Mouse (Mus musculus): ENCODE measurements around the gene Sstr3. TPM values are rescaled to one million over a fixed set of nuclear protein-coding genes. Genes with fewer than 3 reads are reported as not detected.

The Sstr3 gene
- polyA plus RNA-seq, 1 experiment from 2014 or later = 0.91 TPM

- Histone ChIP-seq H3K27me3 (replicated peaks; ENCODE audit: control insufficient read depth, insufficient read depth, low read length) (no peaks in the 10 kb centered on the region), H3K27ac (ENCODE audit: low read depth, low read length) (peak overlapping the region; percentile 23; the same call in 1 of the 2 replicates)
- ATAC-seq = peak; percentile 47
Observed at GRCm38 (mm10) chr15:78529428-78529990, 15.0 kb downstream of the Sstr3 start.

DNA sequence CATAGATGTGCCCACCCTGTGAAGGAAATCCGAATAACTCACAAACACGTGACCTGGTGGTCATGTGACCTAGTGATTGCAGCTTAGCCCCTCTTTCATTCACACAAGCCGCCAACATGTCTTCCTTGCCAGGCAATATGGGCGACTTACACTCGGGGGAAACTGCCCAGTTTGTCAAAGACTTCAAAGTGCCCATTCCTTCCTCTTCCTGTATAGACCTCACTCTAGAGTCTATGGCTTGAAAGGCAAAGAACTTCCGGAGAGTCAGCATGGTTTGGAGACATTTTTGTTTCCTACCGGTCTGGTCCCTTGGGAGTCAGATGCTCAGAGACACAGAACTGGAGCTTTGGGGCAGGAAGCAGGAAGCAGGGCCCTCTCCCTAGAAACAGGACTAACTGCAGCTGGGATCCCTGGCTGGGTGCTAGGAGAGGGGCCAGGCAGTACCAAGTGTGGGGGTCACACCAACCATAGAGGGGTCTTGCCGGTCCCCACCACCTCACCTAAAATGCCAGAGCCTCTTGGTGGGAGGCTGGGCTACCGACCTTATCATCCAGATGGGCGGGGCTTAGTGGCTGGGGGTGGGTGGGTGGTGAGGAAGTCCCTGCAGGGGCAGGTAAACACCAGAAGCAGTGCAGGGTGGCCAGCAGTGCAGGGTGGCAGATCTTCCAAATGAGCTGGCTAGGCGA is 15.6 kb downstream of the Sstr3 start:
- Histone ChIP-seq H3K27ac (ENCODE audit: low read depth, low read length) (0 out of 2 replicates have a peak overlapping the region, but pooled peaks have one; percentile 2), H3K4me3 (ENCODE audit: low read depth, low read length) (no peak overlapping the region), H3K4me1 (ENCODE audit: control insufficient read depth, insufficient read depth, low read length) (peaks cover 8% of the 10 kb centered on the region), H3K4me2 (ENCODE audit: low read length) (peak overlapping the region; percentile 54), H3K9me3 (replicated peaks; ENCODE audit: control insufficient read depth, low read length) (no peaks in the 10 kb centered on the region), H3K9ac (ENCODE audit: low read length) (peak overlapping the region; percentile 59), H3K27me3 (replicated peaks; ENCODE audit: control insufficient read depth, insufficient read depth, low read length) (no peaks in the 10 kb centered on the region), H3K36me3 (ENCODE audit: control insufficient read depth, insufficient read depth, low read length) (no peaks in the 10 kb centered on the region)
- WGBS = 50% methylated on average over 11 of the region's 11 CpGs
- DNase-seq (ENCODE audit: low spot score) (no peak), ATAC-seq (no peak)

More at GRCm38 (mm10) chr15:78529428-78529990, 15.0 kb downstream of the Sstr3 start:
- Histone ChIP-seq H3K4me2 (ENCODE audit: low read length) (peak overlapping the region; percentile 54), H3K9me3 (replicated peaks; ENCODE audit: control insufficient read depth, low read length) (no peaks in the 10 kb centered on the region), H3K4me3 (ENCODE audit: low read depth, low read length) (peak overlapping the region; percentile 21), H3K4me1 (ENCODE audit: control insufficient read depth, insufficient read depth, low read length) (peaks cover 8% of the 10 kb centered on the region), H3K36me3 (ENCODE audit: control insufficient read depth, insufficient read depth, low read length) (no peaks in the 10 kb centered on the region), H3K9ac (ENCODE audit: low read length) (peak overlapping the region; percentile 59)
- 3% methylated on average over 15 of the region's 15 CpGs for WGBS
- DNase-seq (ENCODE audit: low spot score) = peak; percentile 81

GRCm38 (mm10) chr15:78527973-78528372 is 16.5 kb downstream of the Sstr3 start:
- no peak overlapping the region for H3K27ac ChIP-seq (ENCODE audit: low read depth, low read length)
- H3K4me3 ChIP-seq (ENCODE audit: low read depth, low read length) = no peak overlapping the region
- ATAC-seq (no peak), DNase-seq (ENCODE audit: low spot score) (no peak)
- no peak overlapping the region for H3K4me2 ChIP-seq (ENCODE audit: low read length)
- 82% methylated on average over 7 of the region's 7 CpGs for WGBS
- H3K9ac ChIP-seq (ENCODE audit: low read length) = no peak overlapping the region
- H3K9me3 ChIP-seq (replicated peaks; ENCODE audit: control insufficient read depth, low read length) = no peaks in the 10 kb centered on the region
- H3K36me3 ChIP-seq (ENCODE audit: control insufficient read depth, insufficient read depth, low read length) = no peaks in the 10 kb centered on the region
- peaks cover 8% of the 10 kb centered on the region for H3K4me1 ChIP-seq (ENCODE audit: control insufficient read depth, insufficient read depth, low read length)
- H3K27me3 ChIP-seq (replicated peaks; ENCODE audit: control insufficient read depth, insufficient read depth, low read length) = no peaks in the 10 kb centered on the region

GRCm38 (mm10) chr15:78524163-78524562 is 20.3 kb downstream of the Sstr3 start:
- 86% methylated on average over 5 of the region's 5 CpGs for WGBS
- DNase-seq (ENCODE audit: low spot score) (no peak), ATAC-seq (no peak)

DNA sequence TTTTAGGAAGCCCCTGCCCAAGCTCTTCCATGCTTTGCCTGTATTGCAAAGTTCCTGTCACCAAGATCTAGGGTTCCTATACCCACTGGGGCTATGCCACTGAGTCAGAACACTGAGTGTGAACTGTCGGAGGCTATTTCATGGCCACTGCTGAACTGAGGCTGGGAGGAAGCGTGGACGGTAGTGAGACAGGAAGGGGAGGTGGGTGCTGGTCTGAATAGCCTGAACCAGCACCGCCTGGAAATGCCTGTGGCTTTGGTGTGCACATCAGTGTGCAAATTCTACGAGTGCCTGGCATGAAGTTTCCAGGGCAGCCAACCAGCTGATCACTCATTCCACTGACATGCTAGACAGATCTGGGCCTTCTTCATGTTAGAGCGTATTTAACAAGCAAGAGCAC is 22.6 kb downstream of the Sstr3 start:
- H3K9ac ChIP-seq (ENCODE audit: low read length) = no peak overlapping the region
- WGBS = 82% methylated on average over 6 of the region's 6 CpGs
- no peak for ATAC-seq
- H3K4me2 ChIP-seq (ENCODE audit: low read length) = no peak overlapping the region
- H3K4me1 ChIP-seq (ENCODE audit: control insufficient read depth, insufficient read depth, low read length) = no peaks in the 10 kb centered on the region
- no peaks in the 10 kb centered on the region for H3K36me3 ChIP-seq (ENCODE audit: control insufficient read depth, insufficient read depth, low read length)
- H3K27ac ChIP-seq (ENCODE audit: low read depth, low read length) = no peak overlapping the region
- DNase-seq (ENCODE audit: low spot score) = no peak
- H3K27me3 ChIP-seq (replicated peaks; ENCODE audit: control insufficient read depth, insufficient read depth, low read length) = no peaks in the 10 kb centered on the region
- H3K9me3 ChIP-seq (replicated peaks; ENCODE audit: control insufficient read depth, low read length) = no peaks in the 10 kb centered on the region
- no peak overlapping the region for H3K4me3 ChIP-seq (ENCODE audit: low read depth, low read length)

More at GRCm38 (mm10) chr15:78524163-78524562, 20.3 kb downstream of the Sstr3 start:
- Histone ChIP-seq H3K4me2 (ENCODE audit: low read length) (no peak overlapping the region), H3K4me3 (ENCODE audit: low read depth, low read length) (no peak overlapping the region), H3K27ac (ENCODE audit: low read depth, low read length) (no peak overlapping the region), H3K9ac (ENCODE audit: low read length) (no peak overlapping the region), H3K9me3 (replicated peaks; ENCODE audit: control insufficient read depth, low read length) (no peaks in the 10 kb centered on the region), H3K36me3 (ENCODE audit: control insufficient read depth, insufficient read depth, low read length) (no peaks in the 10 kb centered on the region), H3K27me3 (replicated peaks; ENCODE audit: control insufficient read depth, insufficient read depth, low read length) (no peaks in the 10 kb centered on the region), H3K4me1 (ENCODE audit: control insufficient read depth, insufficient read depth, low read length) (peaks cover 2% of the 10 kb centered on the region; the same call in 1 of the 2 replicates)

DNA sequence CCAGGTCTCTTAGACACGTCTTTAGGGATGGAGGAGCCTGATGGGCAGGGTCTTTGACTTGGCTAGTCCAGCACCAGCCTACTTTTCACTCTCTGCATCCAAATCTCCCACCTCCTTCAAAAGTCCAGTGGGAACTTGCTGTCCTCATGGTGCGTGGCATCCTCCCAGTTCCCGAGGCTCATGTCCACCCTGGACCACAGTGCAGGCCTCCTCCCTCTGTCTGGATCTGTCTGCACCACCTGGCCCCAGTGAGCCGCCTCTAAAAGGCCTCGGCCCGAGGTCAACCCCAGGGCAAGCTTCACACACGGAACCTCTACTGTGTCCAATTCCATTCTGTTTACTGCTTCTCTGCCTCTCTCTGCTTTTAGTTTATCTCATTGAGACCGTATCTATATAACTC is 23.2 kb downstream of the Sstr3 start:
- H3K4me1 ChIP-seq (ENCODE audit: control insufficient read depth, insufficient read depth, low read length) = no peaks in the 10 kb centered on the region
- no peaks in the 10 kb centered on the region for H3K9me3 ChIP-seq (replicated peaks; ENCODE audit: control insufficient read depth, low read length)
- ATAC-seq (no peak), DNase-seq (ENCODE audit: low spot score) (no peak)
- no peak overlapping the region for H3K4me2 ChIP-seq (ENCODE audit: low read length)
- 79% methylated on average over 8 of the region's 8 CpGs for WGBS
- no peak overlapping the region for H3K27ac ChIP-seq (ENCODE audit: low read depth, low read length)
- no peaks in the 10 kb centered on the region for H3K36me3 ChIP-seq (ENCODE audit: control insufficient read depth, insufficient read depth, low read length)
- no peak overlapping the region for H3K9ac ChIP-seq (ENCODE audit: low read length)
- no peak overlapping the region for H3K4me3 ChIP-seq (ENCODE audit: low read depth, low read length)
- H3K27me3 ChIP-seq (replicated peaks; ENCODE audit: control insufficient read depth, insufficient read depth, low read length) = no peaks in the 10 kb centered on the region

GRCm38 (mm10) chr15:78520112-78520715 is 24.3 kb downstream of the Sstr3 start:
- Histone ChIP-seq H3K9ac (ENCODE audit: low read length) (no peak overlapping the region), H3K27me3 (replicated peaks; ENCODE audit: control insufficient read depth, insufficient read depth, low read length) (no peaks in the 10 kb centered on the region), H3K4me3 (ENCODE audit: low read depth, low read length) (no peak overlapping the region), H3K4me1 (ENCODE audit: control insufficient read depth, insufficient read depth, low read length) (no peaks in the 10 kb centered on the region), H3K27ac (ENCODE audit: low read depth, low read length) (no peak overlapping the region), H3K36me3 (ENCODE audit: control insufficient read depth, insufficient read depth, low read length) (no peaks in the 10 kb centered on the region), H3K4me2 (ENCODE audit: low read length) (no peak overlapping the region), H3K9me3 (replicated peaks; ENCODE audit: control insufficient read depth, low read length) (no peaks in the 10 kb centered on the region)
- no peak for ATAC-seq
- 76% methylated on average over 13 of the region's 13 CpGs for WGBS
- DNase-seq (ENCODE audit: low spot score) = no peak

DNA sequence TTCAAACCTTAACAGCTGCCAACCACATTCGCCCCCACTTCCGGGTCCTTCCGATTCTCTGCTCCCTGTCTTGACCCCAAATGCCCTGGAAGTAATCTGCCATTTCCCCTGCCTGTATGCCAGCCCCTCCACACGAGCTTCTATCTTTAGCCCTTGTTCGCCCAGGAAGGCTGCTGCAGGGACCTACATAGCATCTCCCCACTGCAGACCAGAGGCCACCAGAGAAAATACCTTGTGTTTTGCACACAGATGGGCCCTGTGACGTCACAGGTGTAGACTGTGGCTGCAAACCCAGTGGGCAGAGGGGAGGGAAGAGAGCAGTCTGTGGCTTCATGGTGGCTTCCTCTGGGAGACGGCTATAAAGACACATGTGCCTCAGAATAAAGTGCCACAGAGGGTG is 26.3 kb downstream of the Sstr3 start:
- H3K9me3 ChIP-seq (replicated peaks; ENCODE audit: control insufficient read depth, low read length) = no peaks in the 10 kb centered on the region
- H3K4me3 ChIP-seq (ENCODE audit: low read depth, low read length) = no peak overlapping the region
- no peak overlapping the region for H3K27ac ChIP-seq (ENCODE audit: low read depth, low read length)
- no peak overlapping the region for H3K4me2 ChIP-seq (ENCODE audit: low read length)
- DNase-seq (ENCODE audit: low spot score) (no peak), ATAC-seq (no peak)
- no peak overlapping the region for H3K9ac ChIP-seq (ENCODE audit: low read length)
- 0 out of 2 replicates have a peak, but pooled peaks cover 5% of the 10 kb centered on the region for H3K4me1 ChIP-seq (ENCODE audit: control insufficient read depth, insufficient read depth, low read length)
- H3K36me3 ChIP-seq (ENCODE audit: control insufficient read depth, insufficient read depth, low read length) = no peaks in the 10 kb centered on the region
- no peaks in the 10 kb centered on the region for H3K27me3 ChIP-seq (replicated peaks; ENCODE audit: control insufficient read depth, insufficient read depth, low read length)
- 78% methylated on average over 7 of the region's 7 CpGs for WGBS

GRCm38 (mm10) chr15:78515759-78516158 is 28.7 kb downstream of the Sstr3 start:
- DNase-seq (ENCODE audit: low spot score) (no peak), ATAC-seq (no peak)
- Histone ChIP-seq H3K9me3 (replicated peaks; ENCODE audit: control insufficient read depth, low read length) (no peaks in the 10 kb centered on the region), H3K9ac (ENCODE audit: low read length) (no peak overlapping the region), H3K4me3 (ENCODE audit: low read depth, low read length) (no peak overlapping the region), H3K36me3 (ENCODE audit: control insufficient read depth, insufficient read depth, low read length) (no peaks in the 10 kb centered on the region), H3K27ac (ENCODE audit: low read depth, low read length) (no peak overlapping the region), H3K27me3 (replicated peaks; ENCODE audit: control insufficient read depth, insufficient read depth, low read length) (no peaks in the 10 kb centered on the region), H3K4me2 (ENCODE audit: low read length) (no peak overlapping the region), H3K4me1 (ENCODE audit: control insufficient read depth, insufficient read depth, low read length) (0 out of 2 replicates have a peak, but pooled peaks cover 5% of the 10 kb centered on the region)
- WGBS = 93% methylated on average over 6 of the region's 6 CpGs

Data from forebrain, embryonic 14.5 days (tissue).